Mouse (Mus musculus) stomach, postnatal 0 days (tissue): ENCODE data around the gene Tle1. TPM values are rescaled to one million over a fixed set of nuclear protein-coding genes. Genes with fewer than 3 reads are reported as not detected.

Experiments used
- ATAC-seq: fragments of 200-750 bp; cut with Nextera tagmentation; 2 replicates; pipeline ENCODE4 v1.8.0; 2017; ENCODE audit not compliant: low FRiP score, low TSS enrichment
- DNase-seq: peaks from one replicate; pipeline ENCODE4 v3.0.0-alpha.2; 2016; ENCODE audit warnings: low spot score
- H3K27ac ChIP-seq: fragments of 300-500 bp; sonication (generic); replicated peaks from 2 replicates; pipeline ENCODE4 v1.5.1; 2014; ENCODE audit warnings: mild to moderate bottlenecking, control low read depth
- H3K27me3 ChIP-seq: fragments of 300-500 bp; sonication (generic); 2 replicates; pipeline ENCODE4 v1.6.1; 2014; ENCODE audit warnings: low read length; ENCODE audit not compliant: control insufficient read depth, insufficient read depth
- H3K36me3 ChIP-seq: fragments of 300-500 bp; sonication (generic); 2 replicates; pipeline ENCODE4 v1.6.1; 2014; ENCODE audit warnings: low read length, mixed read lengths; ENCODE audit not compliant: control insufficient read depth, insufficient read depth
- H3K4me1 ChIP-seq: fragments of 300-500 bp; sonication (generic); replicated peaks from 2 replicates; pipeline ENCODE4 v1.6.1; 2014; ENCODE audit warnings: antibody characterized with exemption; ENCODE audit not compliant: control insufficient read depth, insufficient read depth
- H3K4me2 ChIP-seq: fragments of 300-500 bp; sonication (generic); replicated peaks from 2 replicates; pipeline ENCODE4 v1.6.1; 2014; ENCODE audit warnings: low read depth, mild to moderate bottlenecking, control low read depth, moderate library complexity
- H3K4me3 ChIP-seq: fragments of 300-500 bp; sonication (generic); 2 replicates; pipeline ENCODE4 v1.5.1; 2014; ENCODE audit warnings: low read depth, low read length, control low read depth
- H3K9ac ChIP-seq: fragments of 300-500 bp; sonication (generic); 2 replicates; pipeline ENCODE4 v1.6.1; 2014; ENCODE audit warnings: mild to moderate bottlenecking, low read length, control low read depth, mixed read lengths
- H3K9me3 ChIP-seq: fragments of 300-500 bp; sonication (generic); 2 replicates; pipeline ENCODE4 v1.6.1; 2016; ENCODE audit warnings: low read length; ENCODE audit not compliant: control insufficient read depth
- CTCF ChIP-seq: IDR thresholded peaks from 2 replicates; pipeline ENCODE4 v1.5.1; 2016; ENCODE audit warnings: antibody characterized with exemption, low read depth, mild to moderate bottlenecking, moderate library complexity
- EP300 ChIP-seq: optimal IDR thresholded peaks from 2 replicates; pipeline ENCODE3; 2016; ENCODE audit warnings: antibody characterized with exemption
- WGBS: fragments of 180-500 bp; shearing (Covaris S2); extraction: QIAGEN DNeasy Blood & Tissue Kit; methylation state at CpG from one replicate; pipeline ENCODE4 v1.1.7; 2014; 5-methylcytosine and 5-hydroxymethylcytosine counted together
- polyA plus RNA-seq: library from polyadenylated mRNA; unstranded; fragments of >200 nt; fragmentation: Nextera tagmentation; extraction: Ambion mirVana; gene quantifications from 2 replicates; pipeline ENCODE4 v1.2.1, GENCODE M21; 2015

Tle1 gene
- polyA plus RNA-seq, 1 experiment from 2014 or later = 10.0 TPM

DNA sequence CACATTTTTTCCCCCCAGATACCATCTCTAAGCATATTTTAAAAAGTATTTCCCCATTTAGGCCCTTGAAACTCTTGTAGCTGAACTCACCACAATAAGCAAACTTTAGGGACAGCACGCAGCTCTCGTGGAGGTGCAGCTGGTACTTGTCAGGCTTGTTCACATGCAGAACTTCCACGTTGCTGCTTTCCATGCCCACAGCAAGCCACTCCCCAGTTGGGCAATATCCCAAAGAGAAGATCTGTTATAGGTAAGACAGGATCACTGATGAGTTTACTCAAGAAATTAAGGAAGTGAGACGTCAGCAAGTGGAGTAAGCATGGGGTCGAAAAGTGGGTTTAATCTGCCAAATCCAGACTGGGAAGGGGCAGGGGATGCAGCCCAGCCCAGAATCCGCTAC, 80.7 kb downstream of the Tle1 start:
- H3K4me3 ChIP-seq = no peak overlapping the region
- TF ChIP-seq EP300 (no peak), CTCF (no peak)
- WGBS = 73% methylated on average over 6 of the region's 6 CpGs
- no peak overlapping the region for H3K27ac ChIP-seq
- H3K36me3 ChIP-seq = peaks cover 6% of the 10 kb centered on the region
- no peaks in the 10 kb centered on the region for H3K4me1 ChIP-seq
- H3K4me2 ChIP-seq = no peak overlapping the region
- H3K27me3 ChIP-seq = no peaks in the 10 kb centered on the region
- DNase-seq (no peak), ATAC-seq (no peak)
- H3K9me3 ChIP-seq = no peaks in the 10 kb centered on the region
- H3K9ac ChIP-seq = no peak overlapping the region

DNA sequence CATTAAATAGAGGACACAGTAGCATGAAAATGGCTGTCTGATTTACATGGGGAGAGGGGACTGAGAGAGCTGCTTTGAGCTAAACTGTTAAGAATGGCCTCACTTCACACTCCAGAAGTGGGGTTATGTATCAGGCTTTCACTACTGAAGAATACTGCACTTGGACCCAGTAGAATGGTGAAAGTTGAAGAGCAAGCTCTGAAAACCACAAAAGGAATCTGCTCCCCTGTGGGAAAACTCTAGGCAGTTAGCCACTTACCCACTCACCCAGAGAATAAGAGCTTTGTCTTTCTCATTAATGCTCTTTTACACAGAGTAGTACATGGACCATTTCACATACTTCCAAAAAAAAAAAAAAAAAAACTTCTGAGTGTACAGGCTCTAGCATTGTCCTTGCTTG, 95.0 kb downstream of the Tle1 start:
- Histone ChIP-seq H3K9me3 (no peaks in the 10 kb centered on the region), H3K27me3 (no peaks in the 10 kb centered on the region), H3K4me2 (no peak overlapping the region), H3K36me3 (no peaks in the 10 kb centered on the region), H3K4me3 (no peak overlapping the region), H3K27ac (no peak overlapping the region), H3K9ac (no peak overlapping the region), H3K4me1 (no peaks in the 10 kb centered on the region)
- DNase-seq (no peak), ATAC-seq (no peak)
- TF ChIP-seq EP300 (no peak), CTCF (no peak)

DNA sequence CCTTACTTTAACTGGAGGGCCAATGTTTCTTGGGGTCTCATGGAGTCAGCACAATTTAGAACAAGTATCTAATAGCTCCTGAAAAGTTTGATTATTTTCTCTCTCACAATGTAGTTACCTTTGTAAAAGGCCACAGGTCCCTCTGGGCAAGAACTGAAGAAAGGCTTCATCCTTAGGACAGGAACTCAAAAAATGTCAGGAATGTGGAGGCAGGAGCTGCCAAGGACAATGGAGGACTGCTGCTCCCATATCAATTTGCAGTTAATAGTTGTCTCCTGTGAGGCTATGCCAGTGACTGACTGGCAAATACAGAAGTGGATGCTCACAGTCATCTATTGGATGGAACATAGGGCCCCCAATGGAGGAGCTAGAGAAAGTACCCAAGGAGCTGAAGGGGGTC, 96.5 kb downstream of the Tle1 start:
- Histone ChIP-seq H3K4me1 (no peaks in the 10 kb centered on the region), H3K36me3 (no peaks in the 10 kb centered on the region), H3K9me3 (no peaks in the 10 kb centered on the region), H3K27ac (no peak overlapping the region), H3K27me3 (no peaks in the 10 kb centered on the region), H3K9ac (no peak overlapping the region), H3K4me3 (no peak overlapping the region), H3K4me2 (no peak overlapping the region)
- TF ChIP-seq CTCF (no peak), EP300 (no peak)
- no peak for DNase-seq
- ATAC-seq = no peak

DNA sequence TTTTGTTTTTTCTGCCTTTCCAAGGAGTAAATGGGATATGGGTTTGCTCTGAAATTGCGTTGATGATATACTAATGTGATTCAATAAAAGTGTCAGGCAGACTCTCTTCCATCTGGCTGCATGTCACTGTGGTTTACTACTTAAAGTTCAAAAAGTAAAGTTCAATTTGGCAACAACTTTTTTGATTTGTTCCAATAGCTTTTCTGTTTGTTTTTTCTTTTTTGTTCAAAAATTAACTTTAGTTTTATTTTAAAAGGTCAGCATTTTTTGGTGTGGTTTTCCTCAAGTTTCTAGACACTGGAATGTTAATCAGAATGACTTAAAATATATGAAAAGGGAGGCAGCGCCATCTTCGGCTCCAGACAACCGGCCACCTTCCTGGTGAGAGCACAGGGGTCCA, 112.9 kb downstream of the Tle1 start:
- no peaks in the 10 kb centered on the region for H3K9me3 ChIP-seq
- H3K4me2 ChIP-seq = no peak overlapping the region
- WGBS = 88% methylated on average over 4 of the region's 4 CpGs
- H3K27me3 ChIP-seq = no peaks in the 10 kb centered on the region
- H3K4me1 ChIP-seq = no peaks in the 10 kb centered on the region
- no peak overlapping the region for H3K9ac ChIP-seq
- ATAC-seq (no peak), DNase-seq (no peak)
- H3K36me3 ChIP-seq = no peaks in the 10 kb centered on the region
- H3K4me3 ChIP-seq = no peak overlapping the region
- no peak for TF ChIP-seq EP300
- no peak for TF ChIP-seq CTCF
- H3K27ac ChIP-seq = no peak overlapping the region

DNA sequence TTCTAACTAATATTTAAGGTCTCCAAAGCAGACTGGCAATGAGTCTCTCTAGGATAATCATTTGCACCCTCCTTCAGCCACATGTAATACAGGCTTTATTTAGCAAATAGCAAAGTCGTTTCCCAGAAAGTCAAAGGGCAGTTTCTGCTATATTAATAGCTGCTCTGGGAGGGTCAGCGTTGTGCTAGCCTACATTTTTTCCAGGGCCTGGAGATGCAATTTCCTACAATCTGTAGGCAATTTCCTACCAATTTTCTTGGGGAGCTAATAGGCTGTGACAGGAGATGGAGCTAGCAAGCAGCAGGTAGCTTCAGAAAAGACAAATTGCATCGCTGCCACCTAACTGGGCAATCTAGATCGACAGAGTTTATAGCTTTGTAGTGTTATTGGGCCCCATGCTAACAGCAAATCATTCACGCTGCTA, 131.6 kb downstream of the Tle1 start:
- H3K4me1 ChIP-seq = no peaks in the 10 kb centered on the region
- no peak overlapping the region for H3K4me2 ChIP-seq
- DNase-seq (no peak), ATAC-seq (no peak)
- no peaks in the 10 kb centered on the region for H3K9me3 ChIP-seq
- no peak overlapping the region for H3K27ac ChIP-seq
- no peaks in the 10 kb centered on the region for H3K36me3 ChIP-seq
- no peak overlapping the region for H3K9ac ChIP-seq
- no peak overlapping the region for H3K4me3 ChIP-seq
- TF ChIP-seq CTCF (no peak), EP300 (no peak)
- 35% methylated on average over 5 of the region's 5 CpGs for WGBS
- no peaks in the 10 kb centered on the region for H3K27me3 ChIP-seq

DNA sequence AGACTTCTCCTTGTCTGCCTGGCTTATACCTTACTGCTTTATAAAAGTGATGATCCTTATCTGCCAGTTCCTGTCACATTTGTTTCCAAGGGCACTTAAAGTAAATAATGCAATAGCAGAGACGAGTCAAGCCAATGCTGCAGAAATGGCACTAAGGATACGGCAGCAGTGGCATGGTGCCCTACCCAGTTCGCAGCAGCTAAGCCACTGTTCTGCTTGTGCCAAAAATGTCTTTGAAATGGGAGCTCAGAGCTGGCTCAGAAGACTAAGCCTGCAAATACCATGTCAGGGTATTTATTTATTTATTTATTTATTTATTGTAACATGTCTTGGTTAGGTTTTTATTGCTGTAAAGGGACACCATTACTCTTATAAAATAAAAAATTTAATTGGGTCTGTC, 132.8 kb downstream of the Tle1 start:
- ATAC-seq (no peak), DNase-seq (no peak)
- no peak for TF ChIP-seq CTCF
- no peak overlapping the region for H3K4me3 ChIP-seq
- no peaks in the 10 kb centered on the region for H3K27me3 ChIP-seq
- no peak overlapping the region for H3K9ac ChIP-seq
- H3K4me2 ChIP-seq = no peak overlapping the region
- no peaks in the 10 kb centered on the region for H3K4me1 ChIP-seq
- H3K36me3 ChIP-seq = no peaks in the 10 kb centered on the region
- no peak overlapping the region for H3K27ac ChIP-seq
- H3K9me3 ChIP-seq = no peaks in the 10 kb centered on the region
- 58% methylated on average over 3 of the region's 3 CpGs for WGBS
